Mouse (Mus musculus) neural tube, embryonic 13.5 days (tissue): Measurements from ENCODE around the gene H2al1c. TPM values are rescaled to one million over a fixed set of nuclear protein-coding genes. Genes with fewer than 3 reads are reported as not detected.
"Not testable (repeated sequence)": the region's sequence is repeated elsewhere in the genome, so short reads cannot be mapped to it uniquely, and the experiment has no call there.

Source experiments
- ATAC-seq: fragments of 200-750 bp; cut with Nextera tagmentation; 2 replicates; pipeline ENCODE4 v1.8.0; 2017; ENCODE audit warnings: low read depth, mild to moderate bottlenecking, moderate TSS enrichment, moderate library complexity
- H3K27ac ChIP-seq: fragments of 300-500 bp; sonication (generic); replicated peaks from 2 replicates; pipeline ENCODE4 v1.5.1; 2015; ENCODE audit warnings: moderate library complexity, mild to moderate bottlenecking, inconsistent platforms
- H3K27me3 ChIP-seq: fragments of 300-500 bp; sonication (generic); 2 replicates; pipeline ENCODE4 v1.6.1; 2015; ENCODE audit warnings: mild to moderate bottlenecking, inconsistent platforms
- H3K36me3 ChIP-seq: fragments of 300-500 bp; sonication (generic); 2 replicates; pipeline ENCODE4 v1.6.1; 2015; ENCODE audit warnings: mild to moderate bottlenecking, inconsistent platforms
- H3K4me1 ChIP-seq: fragments of 300-500 bp; sonication (generic); replicated peaks from 2 replicates; pipeline ENCODE4 v1.6.1; 2015; ENCODE audit warnings: inconsistent platforms
- H3K4me2 ChIP-seq: fragments of 300-500 bp; sonication (generic); 2 replicates; pipeline ENCODE4 v1.6.1; 2015; ENCODE audit warnings: inconsistent platforms, mild to moderate bottlenecking, moderate library complexity
- H3K4me3 ChIP-seq: fragments of 300-500 bp; sonication (generic); 2 replicates; pipeline ENCODE4 v1.5.1; 2015; ENCODE audit warnings: mild to moderate bottlenecking, inconsistent platforms
- H3K9ac ChIP-seq: fragments of 300-500 bp; sonication (generic); 2 replicates; pipeline ENCODE4 v1.6.1; 2015; ENCODE audit warnings: moderate library complexity, mild to moderate bottlenecking, inconsistent platforms
- H3K9me3 ChIP-seq: fragments of 300-500 bp; sonication (generic); 2 replicates; pipeline ENCODE4 v1.6.1; 2016; ENCODE audit warnings: inconsistent platforms
- WGBS: fragments of 180-500 bp; shearing (Covaris S2); methylation state at CpG from one replicate; pipeline ENCODE4 v1.1.7; 2015; 5-methylcytosine and 5-hydroxymethylcytosine counted together
- polyA plus RNA-seq: library from polyadenylated mRNA; unstranded; fragments of >200 nt; fragmentation: Nextera tagmentation; extraction: Ambion mirVana; gene quantifications from 2 replicates; pipeline ENCODE4 v1.2.1, GENCODE M21; 2015

Gene H2al1c
- not detected in 2 replicates for polyA plus RNA-seq

- not testable (repeated sequence) for H3K4me2 ChIP-seq, H3K36me3 ChIP-seq, H3K27me3 ChIP-seq, H3K9ac ChIP-seq, H3K4me3 ChIP-seq, H3K27ac ChIP-seq, ATAC-seq, H3K4me1 ChIP-seq, H3K9me3 ChIP-seq
- WGBS: 100% methylated on average over 1 of the region's 6 CpGs
These were observed at the start of gene H2al1c for GRCm38 (mm10) chrX:11305355-11305754. TSS of gene H2al1c (plus strand) at chrX:11305655.

- H3K4me2 ChIP-seq: no peak overlapping the region
- WGBS: 81% methylated on average over 8 of the region's 8 CpGs
- no peaks in the 10 kb centered on the region for H3K9me3 ChIP-seq
- no peak overlapping the region for H3K9ac ChIP-seq
- H3K27me3 ChIP-seq: 0 out of 2 replicates have a peak, but pooled peaks cover 6% of the 10 kb centered on the region
- peaks cover 9% of the 10 kb centered on the region; the same call in 1 of the 2 replicates for H3K4me1 ChIP-seq
- H3K27ac ChIP-seq: no peak overlapping the region
- H3K4me3 ChIP-seq: no peak overlapping the region
- no peak for ATAC-seq
- no peaks in the 10 kb centered on the region for H3K36me3 ChIP-seq
These were observed 40.5 kb upstream of the H2al1c start for GRCm38 (mm10) chrX:11264918-11265317.

- WGBS: 61% methylated on average over 7 of the region's 7 CpGs
- Histone ChIP-seq H3K9me3 (no peaks in the 10 kb centered on the region), H3K27me3 (0 out of 2 replicates have a peak, but pooled peaks cover 6% of the 10 kb centered on the region), H3K4me3 (no peak overlapping the region), H3K4me2 (no peak overlapping the region), H3K9ac (no peak overlapping the region), H3K36me3 (no peaks in the 10 kb centered on the region), H3K4me1 (peaks cover 9% of the 10 kb centered on the region; the same call in 1 of the 2 replicates), H3K27ac (no peak overlapping the region)
- no peak for ATAC-seq
These were observed 37.7 kb upstream of the H2al1c start for GRCm38 (mm10) chrX:11267791-11268190.

GRCm38 (mm10) chrX:11269074-11269473 is 36.4 kb upstream of the H2al1c start:
- WGBS: 81% methylated on average over 3 of the region's 3 CpGs
- Histone ChIP-seq H3K4me2 (no peak overlapping the region), H3K27me3 (0 out of 2 replicates have a peak, but pooled peaks cover 6% of the 10 kb centered on the region), H3K4me1 (peaks cover 9% of the 10 kb centered on the region; the same call in 1 of the 2 replicates), H3K4me3 (no peak overlapping the region), H3K9me3 (no peaks in the 10 kb centered on the region), H3K9ac (no peak overlapping the region), H3K36me3 (no peaks in the 10 kb centered on the region), H3K27ac (no peak overlapping the region)
- no peak for ATAC-seq

- H3K27ac ChIP-seq: no peak overlapping the region
- H3K27me3 ChIP-seq: 0 out of 2 replicates have a peak, but pooled peaks cover 6% of the 10 kb centered on the region
- no peak overlapping the region for H3K9ac ChIP-seq
- no peak overlapping the region for H3K4me2 ChIP-seq
- no peaks in the 10 kb centered on the region for H3K4me1 ChIP-seq
- no peak for ATAC-seq
- H3K36me3 ChIP-seq: no peaks in the 10 kb centered on the region
- H3K4me3 ChIP-seq: no peak overlapping the region
- H3K9me3 ChIP-seq: no peaks in the 10 kb centered on the region
- WGBS: 83% methylated on average over 3 of the region's 3 CpGs
These were observed 32.3 kb upstream of the H2al1c start for GRCm38 (mm10) chrX:11273190-11273589.

- Histone ChIP-seq H3K27ac (no peak overlapping the region), H3K4me3 (no peak overlapping the region), H3K36me3 (no peaks in the 10 kb centered on the region), H3K9me3 (no peaks in the 10 kb centered on the region), H3K4me1 (no peaks in the 10 kb centered on the region), H3K4me2 (no peak overlapping the region), H3K9ac (no peak overlapping the region), H3K27me3 (0 out of 2 replicates have a peak, but pooled peaks cover 6% of the 10 kb centered on the region)
- no peak for ATAC-seq
- 66% methylated on average over 6 of the region's 6 CpGs for WGBS
These were observed 28.4 kb upstream of the H2al1c start for GRCm38 (mm10) chrX:11277083-11277482.

- H3K4me2 ChIP-seq: no peak overlapping the region
These were observed 24.7 kb upstream of the H2al1c start for GRCm38 (mm10) chrX:11280741-11281140.

GRCm38 (mm10) chrX:11288306-11288882 is 17.1 kb upstream of the H2al1c start:
- no peaks in the 10 kb centered on the region for H3K4me1 ChIP-seq
- no peaks in the 10 kb centered on the region for H3K36me3 ChIP-seq
- no peak overlapping the region for H3K27ac ChIP-seq
- H3K4me2 ChIP-seq: no peak overlapping the region
- no peaks in the 10 kb centered on the region for H3K27me3 ChIP-seq
- WGBS: 80% methylated on average over 14 of the region's 14 CpGs
- no peak overlapping the region for H3K9ac ChIP-seq
- no peaks in the 10 kb centered on the region for H3K9me3 ChIP-seq
- no peak for ATAC-seq
- H3K4me3 ChIP-seq: no peak overlapping the region

More at GRCm38 (mm10) chrX:11280741-11281140, 24.7 kb upstream of the H2al1c start:
- no peak overlapping the region for H3K4me3 ChIP-seq
- 0 out of 2 replicates have a peak, but pooled peaks cover 6% of the 10 kb centered on the region for H3K27me3 ChIP-seq
- 74% methylated on average over 2 of the region's 2 CpGs for WGBS
- H3K4me1 ChIP-seq: no peaks in the 10 kb centered on the region
- no peaks in the 10 kb centered on the region for H3K36me3 ChIP-seq
- H3K9ac ChIP-seq: no peak overlapping the region
- ATAC-seq: no peak
- no peaks in the 10 kb centered on the region for H3K9me3 ChIP-seq
- no peak overlapping the region for H3K27ac ChIP-seq

- no peak overlapping the region for H3K4me3 ChIP-seq
- WGBS: 61% methylated on average over 4 of the region's 4 CpGs
- H3K9ac ChIP-seq: no peak overlapping the region
- H3K27me3 ChIP-seq: no peaks in the 10 kb centered on the region
- ATAC-seq: no peak
- H3K36me3 ChIP-seq: no peaks in the 10 kb centered on the region
- H3K27ac ChIP-seq: no peak overlapping the region
- no peaks in the 10 kb centered on the region for H3K9me3 ChIP-seq
- H3K4me1 ChIP-seq: no peaks in the 10 kb centered on the region
- H3K4me2 ChIP-seq: no peak overlapping the region
These were observed 16.2 kb upstream of the H2al1c start for GRCm38 (mm10) chrX:11289244-11289643.

- WGBS: no CpG with 5 or more reads among the region's 3 CpGs
- H3K36me3 ChIP-seq, H3K4me2 ChIP-seq, H3K27ac ChIP-seq, H3K9ac ChIP-seq, H3K4me1 ChIP-seq, H3K9me3 ChIP-seq, H3K4me3 ChIP-seq, H3K27me3 ChIP-seq, ATAC-seq: not testable (repeated sequence)
These were observed 6.5 kb upstream of the H2al1c start, which contains the start of gene H2al1a for GRCm38 (mm10) chrX:11298957-11299356. TSS of gene H2al1a (plus strand) at chrX:11299257.

GRCm38 (mm10) chrX:11302132-11302531 is 3.3 kb upstream of the H2al1c start, which contains the start of gene H2al1b:
TSS of gene H2al1b (plus strand) at chrX:11302432.
- not testable (repeated sequence) for H3K36me3 ChIP-seq, H3K27me3 ChIP-seq, H3K4me1 ChIP-seq, H3K4me3 ChIP-seq, H3K27ac ChIP-seq, H3K9me3 ChIP-seq, H3K9ac ChIP-seq, ATAC-seq, H3K4me2 ChIP-seq
- WGBS: 96% methylated on average over 1 of the region's 3 CpGs

- H3K27ac ChIP-seq, H3K9ac ChIP-seq, H3K27me3 ChIP-seq, H3K36me3 ChIP-seq, H3K4me1 ChIP-seq, H3K9me3 ChIP-seq, ATAC-seq, H3K4me3 ChIP-seq, H3K4me2 ChIP-seq: not testable (repeated sequence)
- WGBS: no CpG with 5 or more reads among the region's 6 CpGs
These were observed 3.1 kb downstream of the H2al1c start, which contains the start of gene H2al1d for GRCm38 (mm10) chrX:11308524-11308923. TSS of gene H2al1d (plus strand) at chrX:11308824.

- not testable (repeated sequence) for H3K4me2 ChIP-seq, H3K27ac ChIP-seq, H3K9ac ChIP-seq, H3K4me1 ChIP-seq, H3K4me3 ChIP-seq, H3K36me3 ChIP-seq, ATAC-seq, H3K27me3 ChIP-seq, H3K9me3 ChIP-seq
- WGBS: no CpG with 5 or more reads among the region's 3 CpGs
These were observed 6.2 kb downstream of the H2al1c start, which contains the start of gene H2al1e for GRCm38 (mm10) chrX:11311634-11312033. TSS of gene H2al1e (plus strand) at chrX:11311934.
